Mouse (Mus musculus) erythroblast, adult 5-6 weeks (primary cell): ENCODE data around the gene Slc43a2. TPM values are rescaled to one million over a fixed set of nuclear protein-coding genes. Genes with fewer than 3 reads are reported as not detected.
"Not testable (repeated sequence)": the region's sequence is repeated elsewhere in the genome, so short reads cannot be mapped to it uniquely, and the experiment has no call there.

Source experiments
- ATAC-seq: replicated peaks from 2 replicates; pipeline ENCODE4 v1.8.0; 2016; ENCODE audit warnings: moderate number of reproducible peaks, mild to moderate bottlenecking, moderate TSS enrichment, inconsistent platforms; ENCODE audit not compliant: poor library complexity, low FRiP score, severe bottlenecking
- total RNA-seq, 2 experiments: library from RNA; stranded (forward) in 1 of 2; stranded (reverse) in 1 of 2; fragments of 150-400 nt in 1 of 2; fragments of 200-764, 138-1000 nt in 1 of 2; gene quantifications; 2 replicates each; pipeline versions ENCODE4 v1.2.3 to v1.2.4; 2015 to 2017; ENCODE audit warnings: low replicate concordance in 2 of 2

Slc43a2 gene
- total RNA-seq, 2 experiments from 2014 or later = 6.7 to 14.9 TPM

- no peak for ATAC-seq
Observed at GRCm38 (mm10) chr11:75594431-75594830, 62.9 kb downstream of the Slc43a2 start.

GRCm38 (mm10) chr11:75595404-75595803, 63.9 kb downstream of the Slc43a2 start:
- no peak for ATAC-seq

DNA sequence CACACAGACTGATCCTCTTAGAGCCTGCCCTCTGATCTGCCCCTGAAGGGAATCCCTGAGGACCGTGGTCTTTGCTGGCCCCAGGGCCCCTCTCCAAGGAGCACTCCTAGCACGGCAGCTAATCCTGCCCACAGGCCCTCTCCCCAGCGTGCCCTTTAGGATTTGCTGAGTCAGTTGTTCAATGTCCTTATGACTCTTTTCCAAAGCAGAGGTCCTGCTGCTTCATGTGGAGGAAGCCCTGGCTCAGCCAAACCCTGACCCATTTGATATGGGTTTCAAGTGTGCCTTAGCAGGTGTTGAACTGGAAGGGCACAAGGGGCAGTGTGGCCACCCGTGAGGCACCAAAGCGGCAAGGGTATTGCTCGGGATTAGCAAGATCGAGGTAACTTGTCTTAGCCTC, 64.3 kb downstream of the Slc43a2 start:
- ATAC-seq = no peak

GRCm38 (mm10) chr11:75596726-75597255, 65.3 kb downstream of the Slc43a2 start:
- no peak for ATAC-seq

DNA sequence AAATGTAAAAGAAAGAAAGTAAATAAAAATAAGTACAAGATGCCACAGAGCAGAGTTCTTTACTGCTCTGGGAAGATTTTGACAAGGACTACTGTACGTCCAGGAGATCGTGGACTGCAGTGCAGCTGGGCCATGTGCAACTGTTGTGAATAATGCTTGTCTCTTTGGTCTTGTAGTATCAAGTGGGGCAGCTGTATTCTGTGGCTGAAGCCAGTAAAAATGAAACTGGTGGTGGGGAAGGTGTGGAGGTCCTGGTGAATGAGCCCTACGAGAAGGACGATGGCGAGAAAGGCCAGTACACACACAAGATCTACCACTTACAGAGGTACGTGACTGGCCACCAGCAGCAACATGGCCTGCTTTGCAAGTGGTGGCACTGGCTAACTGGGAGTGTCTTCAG, 66.5 kb downstream of the Slc43a2 start:
- no peak for ATAC-seq

DNA sequence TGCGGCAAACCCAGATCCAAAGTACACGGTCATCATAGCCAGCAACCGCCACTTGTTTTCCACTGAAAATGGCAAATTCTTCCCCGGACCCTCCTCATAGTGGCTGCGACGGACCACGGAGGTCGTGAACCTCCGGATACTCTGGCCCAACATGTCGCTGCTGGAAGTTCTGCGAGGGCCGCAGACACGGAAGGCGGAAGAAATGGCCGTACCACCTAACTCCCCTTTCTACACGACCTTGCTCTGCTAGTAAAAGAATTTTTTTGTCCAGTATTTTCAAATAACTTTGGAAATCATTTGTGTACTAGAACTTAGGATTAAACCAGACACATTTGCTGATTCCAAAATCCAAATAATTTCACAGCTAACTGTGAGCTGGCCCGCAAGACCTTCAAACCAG, 68.3 kb downstream of the Slc43a2 start:
- ATAC-seq = not testable (repeated sequence)

DNA sequence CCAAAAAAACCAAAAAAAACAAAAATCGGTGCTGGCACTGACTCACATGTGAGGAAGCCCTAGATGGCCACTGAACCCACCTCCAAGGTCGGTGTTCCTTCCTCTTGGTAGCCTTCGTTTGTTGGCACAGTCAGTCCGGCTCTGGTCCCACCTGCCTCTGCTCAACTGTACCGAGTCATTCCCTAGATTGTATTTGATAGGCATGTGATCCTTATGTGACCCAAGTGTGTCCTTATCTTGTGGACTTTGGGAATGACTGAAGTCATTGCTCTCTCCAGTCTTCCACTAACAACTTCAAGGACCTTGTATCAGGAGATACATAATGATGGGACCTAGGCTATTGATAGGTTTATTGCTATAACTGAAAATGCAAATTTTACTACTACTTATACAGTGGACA, 73.3 kb downstream of the Slc43a2 start:
- no peak for ATAC-seq

DNA sequence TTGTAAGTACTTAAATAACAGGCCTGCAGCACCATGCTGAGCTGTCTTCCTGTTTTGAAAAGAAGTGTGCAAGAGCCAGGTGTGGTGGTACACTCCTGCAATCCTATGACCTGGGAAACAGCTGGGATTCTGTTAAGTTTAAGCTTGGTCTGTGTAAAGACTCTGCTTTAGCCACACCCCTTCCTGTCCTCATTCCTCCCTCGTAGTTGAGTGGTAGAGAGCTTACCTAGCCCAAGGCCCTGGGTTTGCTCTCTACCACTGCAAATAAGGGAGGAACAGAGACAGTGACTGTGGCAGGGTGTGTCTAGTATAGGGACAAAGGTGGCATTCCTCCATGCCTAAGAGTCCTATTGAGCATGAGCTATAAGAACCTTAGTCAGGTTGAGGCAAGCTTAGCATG, 73.8 kb downstream of the Slc43a2 start:
- no peak for ATAC-seq

GRCm38 (mm10) chr11:75608776-75609175, 77.3 kb downstream of the Slc43a2 start:
- no peak for ATAC-seq

DNA sequence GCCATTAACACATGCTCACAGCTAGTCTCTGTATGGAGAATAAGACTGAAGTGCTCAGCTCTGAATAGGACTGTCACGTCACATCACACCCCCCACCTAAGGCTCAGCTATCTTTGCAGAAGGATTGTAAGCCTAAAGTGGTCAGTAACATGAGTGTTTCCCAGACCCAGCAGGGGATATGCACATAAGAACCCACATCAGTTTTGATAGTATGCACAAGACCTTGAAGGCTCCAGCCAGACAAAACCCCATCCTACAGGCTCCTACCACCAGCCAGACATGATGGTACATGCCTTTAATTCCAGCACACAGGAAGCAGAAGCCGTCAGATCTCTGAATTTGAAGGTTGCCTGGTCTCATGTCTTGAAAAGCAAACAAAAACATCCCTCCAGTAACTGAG, 78.5 kb downstream of the Slc43a2 start:
- ATAC-seq = no peak

- no peak for ATAC-seq
Observed at GRCm38 (mm10) chr11:75614769-75615168, 83.3 kb downstream of the Slc43a2 start.

- ATAC-seq = no peak
Observed at GRCm38 (mm10) chr11:75615556-75615955, 84.1 kb downstream of the Slc43a2 start.

DNA sequence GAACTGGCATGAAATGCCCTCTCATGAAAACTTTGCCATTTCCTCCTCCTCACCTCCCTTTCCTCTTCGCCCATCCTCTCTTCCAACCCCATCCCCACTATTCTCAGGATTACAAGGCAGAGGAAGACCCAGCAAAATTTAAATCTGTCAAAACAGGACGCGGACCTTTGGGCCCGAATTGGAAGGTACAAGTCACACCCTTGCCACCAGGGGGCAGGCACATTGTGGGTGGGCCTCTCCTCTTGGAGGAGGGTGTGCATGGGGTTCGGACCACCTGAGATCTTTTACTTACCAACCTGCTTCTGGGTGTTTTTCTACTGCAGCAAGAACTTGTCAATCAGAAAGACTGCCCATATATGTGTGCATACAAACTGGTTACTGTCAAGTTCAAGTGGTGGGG, 87.6 kb downstream of the Slc43a2 start:
- ATAC-seq = peak; percentile 64

- no peak for ATAC-seq
Observed at GRCm38 (mm10) chr11:75620136-75620780, 88.8 kb downstream of the Slc43a2 start.

GRCm38 (mm10) chr11:75621426-75621825, 89.9 kb downstream of the Slc43a2 start:
- no peak for ATAC-seq

GRCm38 (mm10) chr11:75622588-75623329, 91.3 kb downstream of the Slc43a2 start:
- ATAC-seq = no peak

- ATAC-seq = no peak
Observed at GRCm38 (mm10) chr11:75624102-75624554, 92.6 kb downstream of the Slc43a2 start.

- no peak for ATAC-seq
Observed at GRCm38 (mm10) chr11:75625820-75626219, 94.3 kb downstream of the Slc43a2 start.
